Mouse (Mus musculus): Measurements from ENCODE around the gene Cog8. TPM values are rescaled to one million over a fixed set of nuclear protein-coding genes. Genes with fewer than 3 reads are reported as not detected.
"Not testable (repeated sequence)": the region's sequence is repeated elsewhere in the genome, so short reads cannot be mapped to it uniquely, and the experiment has no call there.

The Cog8 gene
- total RNA-seq, 2 experiments from 2014 or later = 15.8 to 17.6 TPM

DNA sequence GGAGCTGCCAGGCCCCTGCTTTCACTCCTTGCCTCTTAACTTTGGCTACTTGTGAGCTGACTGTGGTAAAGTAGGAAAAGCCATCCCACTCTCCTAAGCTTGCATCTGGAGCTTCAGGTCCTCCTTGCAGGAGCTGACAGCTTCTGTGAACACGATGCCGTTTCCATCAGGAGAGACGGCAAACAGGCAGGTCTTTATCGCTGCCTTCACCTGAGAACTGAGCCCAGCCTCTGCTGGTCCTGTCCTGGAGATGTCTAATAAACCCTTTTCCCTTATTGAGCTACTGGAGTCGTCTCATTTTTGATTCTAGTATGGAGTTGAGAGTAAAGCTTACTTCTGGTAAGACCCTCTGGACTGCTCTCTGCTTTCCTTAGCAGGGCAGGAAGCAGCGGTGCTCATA is 11.0 kb downstream of the Cog8 start:
- no peak for DNase-seq

GRCm38 (mm10) chr8:107040632-107041031 is 15.9 kb downstream of the Cog8 start:
- no peak for DNase-seq

DNA sequence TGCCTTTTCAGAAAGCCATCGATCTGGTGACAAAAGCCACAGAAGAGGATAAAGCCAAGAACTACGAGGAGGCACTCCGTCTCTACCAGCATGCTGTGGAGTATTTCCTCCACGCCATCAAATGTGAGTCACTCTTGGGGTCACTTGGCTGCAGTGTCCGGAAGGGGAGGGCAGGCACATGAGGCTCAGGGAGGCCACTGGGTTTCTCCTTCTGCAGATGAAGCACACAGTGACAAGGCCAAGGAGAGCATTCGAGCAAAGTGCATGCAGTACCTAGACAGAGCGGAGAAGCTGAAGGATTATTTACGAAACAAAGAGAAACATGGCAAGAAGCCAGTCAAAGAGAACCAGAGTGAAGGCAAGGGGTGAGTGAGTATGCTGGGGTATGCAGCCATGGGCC is 19.9 kb downstream of the Cog8 start:
- no peak for DNase-seq

DNA sequence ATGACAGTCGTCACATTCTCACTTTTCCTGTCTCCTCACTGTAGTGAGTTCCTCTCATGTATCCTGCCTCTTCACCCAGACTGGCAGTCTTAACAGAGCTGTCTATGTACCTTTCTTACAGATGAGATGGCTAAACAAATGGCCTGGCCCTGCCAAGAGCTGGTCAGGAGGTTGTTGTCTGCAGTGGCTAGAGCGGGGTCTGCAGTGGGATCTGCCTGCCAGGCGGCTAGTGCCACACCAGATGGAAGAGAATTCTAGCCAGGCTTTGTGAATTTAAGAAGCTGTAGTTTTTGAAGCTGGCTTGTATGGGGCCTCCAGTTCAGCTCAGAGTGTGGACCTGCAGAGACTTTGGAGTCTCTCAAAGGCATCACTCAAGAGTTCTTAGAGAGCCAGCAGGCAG is 20.8 kb downstream of the Cog8 start:
- no peak for DNase-seq

DNA sequence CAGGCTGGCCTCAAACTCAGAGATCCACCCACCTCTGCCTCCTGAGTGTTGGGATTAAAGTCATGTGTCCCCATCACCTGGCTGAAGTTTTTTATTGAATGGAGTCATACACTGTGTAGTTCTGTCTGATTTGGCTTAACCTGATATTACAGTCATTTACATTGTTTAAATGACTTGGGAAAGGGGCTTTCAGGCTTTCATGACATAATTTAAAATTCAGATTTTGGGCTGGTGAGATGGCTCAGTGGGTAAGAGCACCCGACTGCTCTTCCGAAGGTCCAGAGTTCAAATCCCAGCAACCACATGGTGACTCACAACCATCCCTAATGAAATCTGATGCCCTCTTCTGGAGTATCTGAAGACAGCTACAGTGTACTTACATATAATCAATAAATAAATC is 22.9 kb downstream of the Cog8 start:
- not testable (repeated sequence) for DNase-seq

- no peak for DNase-seq
These were observed 24.9 kb downstream of the Cog8 start for GRCm38 (mm10) chr8:107031577-107032090.

- peak; percentile 97 for DNase-seq
These were observed 25.6 kb downstream of the Cog8 start, which contains the start of gene Vps4a for GRCm38 (mm10) chr8:107030650-107031576. TSS of gene Vps4a (plus strand) at chr8:107031222.

- DNase-seq = no peak
These were observed 26.4 kb downstream of the Cog8 start for GRCm38 (mm10) chr8:107030058-107030457.

- DNase-seq = no peak
These were observed 27.2 kb downstream of the Cog8 start for GRCm38 (mm10) chr8:107029310-107029709.

- DNase-seq = no peak
These were observed 33.0 kb downstream of the Cog8 start for GRCm38 (mm10) chr8:107023479-107023878.

- no peak for DNase-seq
These were observed 41.6 kb downstream of the Cog8 start for GRCm38 (mm10) chr8:107014915-107015314.

DNA sequence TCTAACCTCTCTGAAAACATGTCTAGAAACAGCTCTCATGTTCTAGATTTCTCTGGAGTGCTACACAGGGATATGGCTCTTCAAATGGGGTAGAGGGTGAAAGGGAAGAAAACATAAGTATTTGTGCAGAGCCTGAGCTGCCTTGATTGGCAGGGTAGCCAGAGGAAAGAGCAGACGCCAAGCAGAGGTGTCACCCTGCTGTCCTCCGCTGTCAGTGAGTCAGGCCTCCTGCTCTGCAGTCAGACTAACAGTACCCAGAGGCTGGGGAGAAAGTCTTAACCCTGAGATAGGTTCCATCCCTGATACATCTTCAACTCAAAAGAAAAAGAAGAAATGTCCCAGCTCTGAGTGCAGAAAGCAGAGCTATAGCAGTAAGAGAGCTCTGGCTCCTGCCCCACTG is 43.8 kb downstream of the Cog8 start:
- no peak for DNase-seq

GRCm38 (mm10) chr8:107007795-107008194 is 48.7 kb downstream of the Cog8 start:
- no peak for DNase-seq

DNA sequence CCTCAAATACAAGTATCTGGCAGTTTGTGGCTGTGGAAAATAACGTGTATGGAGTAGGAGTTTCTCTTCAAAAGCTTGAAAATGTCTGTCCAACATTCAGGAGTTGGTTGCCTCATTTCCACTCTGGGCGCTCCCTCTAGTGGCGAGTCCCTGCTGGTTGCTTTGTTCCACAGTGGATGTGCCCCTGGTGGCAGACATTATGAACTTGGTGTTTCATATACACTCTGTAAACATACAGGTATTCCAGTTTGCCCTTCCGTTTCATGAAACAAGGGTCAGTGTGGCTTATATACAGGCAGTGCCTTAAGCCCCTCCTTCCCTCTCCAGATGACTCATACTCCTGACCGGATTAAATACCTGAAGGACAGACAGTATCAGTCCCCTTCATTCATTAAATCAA is 54.0 kb downstream of the Cog8 start:
- DNase-seq = peak; percentile 72

DNA sequence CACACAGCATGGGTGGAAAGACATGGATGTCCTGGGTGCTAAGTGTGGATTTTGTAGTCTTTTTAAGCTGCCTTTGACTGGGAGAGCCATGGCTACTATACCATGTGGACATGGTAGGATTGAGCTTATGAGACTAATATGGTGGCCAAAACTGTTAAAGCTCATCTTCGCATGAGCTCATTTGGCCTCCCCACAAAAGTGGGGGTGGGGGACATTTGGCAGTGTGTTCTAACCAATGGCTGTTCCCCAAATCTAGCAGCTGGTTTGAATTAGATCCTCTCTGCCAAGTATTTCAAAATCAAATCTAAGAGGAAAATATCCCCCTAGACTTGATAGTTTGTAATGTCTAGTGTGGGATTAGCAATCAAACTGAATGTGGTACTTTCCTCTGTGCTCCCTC is 57.4 kb downstream of the Cog8 start:
- peak; percentile 68 for DNase-seq

- no peak for DNase-seq
These were observed 59.1 kb downstream of the Cog8 start for GRCm38 (mm10) chr8:106997416-106997815.

- not testable (repeated sequence) for DNase-seq
These were observed 60.1 kb downstream of the Cog8 start for GRCm38 (mm10) chr8:106996339-106996738.

Small RNA genes within 50 kb of the gene (microRNA-seq; reads per million reads assigned to microRNA genes)
- 0.79 to 3.7 reads per million in 2 experiments for gene Mir7075 (ENCODE audit: borderline replicate concordance in 2 of 2)

Other genes with a start within 250 kb of the Cog8 start
- 1 to 10 TPM in 1 of 2 experiments, under 1 TPM in 1; 0.74 to 1.3 TPM for gene Has3, start 186.4 kb downstream of the Cog8 start, total RNA-seq (2021)
- gene Utp4, start 163.1 kb downstream of the Cog8 start, total RNA-seq (2021) = 10 to 100 TPM; 18.0 to 20.0 TPM
- 1 to 10 TPM; 6.1 to 6.9 TPM for gene Sntb2, start 120.9 kb downstream of the Cog8 start, total RNA-seq (2021)
- 10 to 100 TPM; 53.1 to 56.2 TPM for gene Vps4a, start 25.5 kb downstream of the Cog8 start, total RNA-seq (2021)
- gene Pdf, start 8.1 kb downstream of the Cog8 start, total RNA-seq (2021) = 10 to 100 TPM; 35.7 to 39.8 TPM
- gene Nip7, start 188 bp upstream of the Cog8 start, total RNA-seq (2021) = 10 to 100 TPM; 14.7 to 18.5 TPM
- gene Tmed6, start 9.0 kb upstream of the Cog8 start, total RNA-seq (2021) = not detected
- gene Terf2, start 39.9 kb upstream of the Cog8 start, total RNA-seq (2021) = 10 to 100 TPM; 10.2 to 10.9 TPM
- gene Cyb5b, start 94.0 kb upstream of the Cog8 start, total RNA-seq (2021) = 10 to 100 TPM; 26.7 to 29.0 TPM
- gene Nfat5, start 236.8 kb upstream of the Cog8 start, total RNA-seq (2021) = 10 to 100 TPM; 14.4 to 16.9 TPM

All from gastrocnemius, postnatal 25 days (tissue).